Mouse (Mus musculus): ENCODE measurements around the gene Timm29.

DNA sequence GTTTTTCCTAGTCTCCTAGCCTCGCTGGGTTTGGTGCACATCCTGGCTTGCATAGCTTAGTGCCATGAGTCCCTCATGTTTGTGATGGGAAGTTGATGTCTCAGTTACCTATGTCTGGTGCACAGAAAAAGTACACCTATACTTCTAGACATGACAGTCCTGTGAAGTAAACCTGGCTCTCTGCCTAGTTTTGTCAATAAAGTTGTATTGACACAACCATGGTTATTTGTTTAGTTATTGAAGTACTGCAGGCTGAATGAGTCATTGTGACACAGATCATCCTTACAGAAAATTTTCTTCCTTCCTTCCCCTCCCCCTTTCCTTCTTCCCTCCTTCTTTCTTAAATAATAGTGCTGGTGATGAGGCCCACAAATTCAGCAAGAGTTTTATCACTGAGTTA lies 28.1 kb upstream of the Timm29 start:
- no peak for TF ChIP-seq CTCF (IDR thresholded peaks at IDR 0.05; ENCODE audit: borderline replicate concordance, control insufficient read depth, extremely low read depth, insufficient read depth, low read length, poor library complexity)
- TF ChIP-seq POLR2A (IDR thresholded peaks at IDR 0.05; ENCODE audit: control insufficient read depth, extremely low read depth, insufficient read depth, low read length, poor library complexity): no peak
